Mouse (Mus musculus): ENCODE results near the gene Bnipl.

The Bnipl gene

DNA sequence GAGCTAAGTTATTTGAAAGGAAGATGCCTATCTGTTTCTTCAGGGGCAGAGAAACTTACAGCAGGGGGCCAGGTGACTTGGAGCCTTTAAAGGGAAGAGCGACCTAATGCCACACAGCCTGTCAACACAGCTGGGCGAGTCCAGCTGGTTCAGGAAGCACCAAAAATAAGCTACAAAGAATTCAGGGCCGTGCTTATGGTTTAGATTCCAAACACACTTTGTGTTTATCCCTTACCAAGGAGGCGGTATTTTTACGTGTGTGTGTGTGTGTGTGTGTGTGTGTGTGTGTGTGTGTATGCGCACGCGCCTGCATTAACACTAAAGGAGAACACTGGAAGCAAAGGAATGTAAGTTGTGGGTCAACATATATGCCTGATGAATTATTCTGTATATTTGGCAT, 29.8 kb upstream of the Bnipl start:
- in situ Hi-C loops (cut with MboI, MseI): no loop called here

DNA sequence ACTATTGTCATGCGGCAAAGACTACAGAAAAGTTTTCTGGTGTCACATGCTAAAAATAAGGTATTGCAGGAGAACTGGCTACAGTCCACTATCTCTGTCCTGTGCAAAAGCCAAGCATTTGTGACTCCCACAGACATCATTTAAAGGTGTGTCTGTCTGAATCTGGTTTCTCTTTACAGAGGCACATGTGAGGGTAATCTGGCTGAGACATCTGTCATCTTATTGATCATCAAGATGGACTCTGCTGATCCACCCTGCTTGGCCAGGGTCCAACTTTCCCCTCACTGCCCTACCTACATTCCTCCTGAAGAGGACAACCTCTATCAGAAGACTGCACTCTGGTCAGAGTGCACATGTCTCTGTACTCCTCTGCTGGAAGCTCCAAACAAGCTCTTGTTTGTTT, 26.2 kb upstream of the Bnipl start:
- in situ Hi-C loops (cut with MboI, MseI): no loop called here

- in situ Hi-C loops (cut with MboI, MseI): no loop called here
Observed at GRCm38 (mm10) chr3:95276428-95276934, 25.5 kb upstream of the Bnipl start.

- in situ Hi-C loops (cut with MboI, MseI): no loop called here
Observed at GRCm38 (mm10) chr3:95275161-95275560, 24.2 kb upstream of the Bnipl start.

DNA sequence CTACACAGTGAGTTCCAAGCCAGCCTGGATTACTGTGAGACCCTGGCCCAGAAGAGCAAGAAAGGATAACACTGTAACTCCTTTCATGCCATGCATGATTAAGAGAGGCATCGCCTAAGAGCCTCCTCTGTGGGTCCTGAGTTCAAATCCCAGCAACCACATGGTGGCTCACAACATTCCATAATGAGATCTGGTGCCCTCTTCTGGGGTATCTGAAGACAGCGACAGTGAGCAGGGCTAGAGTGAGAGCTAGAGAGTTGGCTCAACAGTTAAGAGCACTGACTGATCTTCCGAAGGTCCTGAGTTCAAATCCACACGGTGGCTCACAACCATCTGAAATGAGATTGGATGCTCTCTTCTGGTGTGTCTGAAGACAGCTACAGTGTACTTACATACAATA, 23.5 kb upstream of the Bnipl start:
- in situ Hi-C loops (cut with MboI, MseI): no loop called here

- in situ Hi-C loops (cut with MboI, MseI): no loop called here
Observed at GRCm38 (mm10) chr3:95273471-95273870, 22.5 kb upstream of the Bnipl start.

- in situ Hi-C loops (cut with MboI, MseI): no loop called here
Observed at GRCm38 (mm10) chr3:95270766-95271364, 19.9 kb upstream of the Bnipl start.

DNA sequence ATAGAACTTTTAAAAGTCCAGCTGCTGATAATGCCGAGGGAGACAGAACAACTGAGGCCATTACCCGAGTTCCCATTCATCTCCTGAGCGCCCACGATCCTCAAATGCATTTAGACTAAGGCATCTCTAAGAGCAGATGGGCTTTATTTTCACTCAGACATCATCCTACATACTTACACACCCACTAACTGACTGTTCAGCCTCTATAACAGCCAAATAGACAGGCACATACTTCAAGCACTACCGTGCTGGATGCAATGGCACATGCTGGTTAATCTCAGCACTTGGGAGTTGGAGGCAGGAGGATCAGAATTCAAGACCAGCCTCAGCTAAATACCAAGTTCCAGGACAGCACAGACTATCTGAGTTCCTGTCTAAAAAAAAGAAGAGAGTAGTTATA, 18.8 kb upstream of the Bnipl start:
- in situ Hi-C loops (cut with MboI, MseI): loop anchor here (10.0 kb wide), 1 partner anchor 125 kb away; the partner anchor contains the start of gene Tnfaip8l2

DNA sequence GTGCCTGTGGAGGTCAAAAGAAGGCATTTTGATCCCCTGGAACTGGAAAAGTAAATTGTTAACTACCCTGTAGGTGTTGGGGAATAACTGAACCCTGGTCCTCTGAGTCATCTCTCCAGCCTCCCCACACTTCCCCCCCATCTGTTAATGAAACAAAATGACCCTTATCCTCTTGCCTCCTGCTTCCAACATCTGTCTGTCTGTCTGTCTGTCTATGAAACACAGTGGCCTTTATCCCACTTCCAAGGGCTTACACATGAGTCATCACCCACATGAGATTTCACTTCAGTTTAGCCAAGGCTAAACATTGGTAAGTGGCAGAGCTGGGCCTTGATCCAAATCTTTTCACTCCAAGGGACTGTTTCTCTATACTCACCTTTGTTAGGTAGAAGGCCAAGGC, 16.9 kb upstream of the Bnipl start:
- in situ Hi-C loops (cut with MboI, MseI): loop anchor here (10.0 kb wide), 1 partner anchor 123 kb away; the partner anchor contains the start of gene Tnfaip8l2

DNA sequence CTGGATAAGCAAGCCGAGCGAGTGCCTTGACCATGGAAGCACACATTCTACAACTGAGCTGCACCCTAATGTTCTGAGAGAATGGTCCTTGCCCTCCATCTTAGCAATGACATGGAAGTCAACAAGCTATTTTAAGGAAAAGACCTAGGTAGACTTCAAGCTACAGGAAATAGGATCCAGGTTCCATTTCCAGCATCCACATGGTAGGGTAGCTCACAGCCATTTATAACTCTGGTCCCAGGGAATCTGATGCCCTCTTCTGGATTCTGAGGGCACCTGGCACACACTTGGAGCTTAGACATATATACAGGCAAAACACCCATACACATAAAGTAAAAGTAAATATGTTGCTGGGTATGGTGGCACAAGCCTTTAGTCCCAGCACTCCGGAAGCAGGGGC, 15.1 kb upstream of the Bnipl start:
- in situ Hi-C loops (cut with MboI, MseI): loop anchor here (10.0 kb wide), 1 partner anchor 121 kb away; the partner anchor contains the start of gene Tnfaip8l2

DNA sequence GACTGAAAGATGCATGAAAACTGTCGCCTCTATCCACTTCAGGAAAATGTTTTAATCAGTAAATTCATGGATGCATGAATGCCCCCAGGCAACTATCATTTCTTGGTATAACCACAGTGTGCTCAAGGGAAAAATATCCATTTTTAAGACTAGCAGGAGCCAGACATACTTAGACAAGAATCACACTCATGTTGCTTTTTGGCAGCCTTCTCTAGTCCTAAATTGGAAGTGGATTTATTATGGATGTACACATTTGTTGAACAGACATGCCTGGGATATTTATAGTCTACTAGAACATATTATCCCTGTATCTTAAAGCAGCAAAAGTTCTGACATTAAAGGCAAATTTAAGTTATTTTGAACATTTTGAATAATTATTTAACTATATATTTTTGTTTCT, 13.7 kb upstream of the Bnipl start:
- in situ Hi-C loops (cut with MboI, MseI): loop anchor here (10.0 kb wide), 1 partner anchor 120 kb away; the partner anchor contains the start of gene Tnfaip8l2

DNA sequence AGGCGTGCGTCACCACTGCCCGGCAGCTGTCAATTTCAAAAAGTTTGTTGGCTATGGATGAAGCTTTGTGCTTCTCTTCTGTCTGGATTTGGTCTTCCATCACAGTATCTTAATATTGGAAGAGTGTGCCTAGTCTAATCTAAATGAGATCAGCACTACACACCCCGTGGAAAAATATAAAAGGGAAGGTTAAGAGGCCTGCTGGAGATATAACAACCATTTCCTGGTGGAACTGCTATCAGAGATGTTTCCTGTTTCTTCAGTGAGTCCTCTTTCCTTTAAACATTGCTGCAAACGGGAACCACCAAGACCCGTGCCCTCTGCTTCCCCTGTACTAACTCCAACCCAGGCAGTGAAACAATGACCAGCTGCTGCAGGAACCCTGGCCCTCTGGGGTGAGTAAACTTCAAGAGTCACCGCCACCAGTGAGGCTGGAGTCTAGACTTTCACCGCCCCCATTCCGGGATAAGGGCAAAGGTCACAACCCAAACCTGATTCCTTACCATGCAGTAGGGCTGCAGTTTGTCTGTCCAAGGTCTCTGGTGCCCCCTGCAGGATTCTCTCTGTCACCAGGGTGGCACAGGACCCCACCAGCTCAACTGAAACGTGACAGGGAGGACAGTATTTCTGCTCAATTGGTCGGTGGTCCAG, 12.2 kb upstream of the Bnipl start:
- in situ Hi-C loops (cut with MboI, MseI): loop anchor here (10.0 kb wide), 1 partner anchor 118 kb away; the partner anchor contains the start of gene Tnfaip8l2

DNA sequence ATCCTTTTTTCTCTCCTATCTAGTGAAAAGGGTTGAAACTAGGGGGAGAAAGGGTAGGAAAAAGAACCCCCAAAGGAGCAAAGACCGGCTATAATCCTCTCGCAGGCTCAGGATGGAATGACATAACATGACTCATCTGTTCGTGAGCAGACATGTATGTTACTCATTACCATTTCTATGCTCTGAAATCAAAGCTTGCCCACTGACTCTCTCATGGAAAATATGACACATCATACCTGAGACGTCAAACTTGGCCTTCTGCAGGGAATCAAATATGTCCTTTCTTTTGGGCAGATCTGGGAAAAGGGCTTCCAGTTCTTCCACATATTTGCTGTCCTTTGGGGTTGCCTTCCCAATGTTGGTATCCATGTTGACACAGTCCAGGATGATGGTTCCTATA, 11.0 kb upstream of the Bnipl start:
- in situ Hi-C loops (cut with MboI, MseI): loop anchor here (10.0 kb wide), 1 partner anchor 117 kb away; the partner anchor contains the start of gene Tnfaip8l2

- in situ Hi-C loops (cut with MboI, MseI): no loop called here
Observed at GRCm38 (mm10) chr3:95256931-95257330, 5.9 kb upstream of the Bnipl start.

GRCm38 (mm10) chr3:95250361-95250760, 632 bp downstream of the Bnipl start:
- in situ Hi-C loops (cut with MboI, MseI): no loop called here

DNA sequence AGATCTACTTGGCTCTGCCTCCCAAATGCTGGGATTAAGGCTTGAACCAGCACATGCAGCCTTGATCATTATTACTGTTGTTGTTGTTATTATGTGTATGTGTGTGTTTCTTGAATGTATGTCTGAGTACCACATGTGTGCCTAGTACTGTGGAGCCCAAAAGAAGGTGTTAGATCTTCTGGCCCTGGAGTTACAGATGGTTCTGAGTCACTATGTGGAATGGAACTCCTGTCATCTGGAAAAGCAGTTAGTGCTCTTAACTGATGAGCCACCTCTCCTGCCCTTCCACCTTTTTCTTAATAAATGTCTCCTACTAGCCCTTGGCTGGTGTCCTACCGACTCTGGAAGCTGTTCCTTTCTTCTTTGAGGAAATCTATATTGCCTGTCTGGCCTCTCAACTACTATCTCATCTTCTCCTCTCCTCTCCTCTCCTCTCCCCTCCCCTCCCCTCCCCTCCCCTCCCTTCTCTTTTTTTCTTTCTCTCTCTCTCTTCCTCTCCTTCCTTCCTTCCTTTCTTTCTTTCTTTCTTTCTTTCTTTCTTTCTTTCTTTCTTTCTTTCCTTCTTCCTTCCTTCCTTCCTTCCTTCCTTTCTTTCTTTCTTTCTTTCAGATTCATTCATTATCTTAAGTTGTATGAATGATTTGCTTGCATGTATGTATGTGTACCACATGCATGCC, 3.2 kb downstream of the Bnipl start:
- in situ Hi-C loops (cut with MboI, MseI): no loop called here

DNA sequence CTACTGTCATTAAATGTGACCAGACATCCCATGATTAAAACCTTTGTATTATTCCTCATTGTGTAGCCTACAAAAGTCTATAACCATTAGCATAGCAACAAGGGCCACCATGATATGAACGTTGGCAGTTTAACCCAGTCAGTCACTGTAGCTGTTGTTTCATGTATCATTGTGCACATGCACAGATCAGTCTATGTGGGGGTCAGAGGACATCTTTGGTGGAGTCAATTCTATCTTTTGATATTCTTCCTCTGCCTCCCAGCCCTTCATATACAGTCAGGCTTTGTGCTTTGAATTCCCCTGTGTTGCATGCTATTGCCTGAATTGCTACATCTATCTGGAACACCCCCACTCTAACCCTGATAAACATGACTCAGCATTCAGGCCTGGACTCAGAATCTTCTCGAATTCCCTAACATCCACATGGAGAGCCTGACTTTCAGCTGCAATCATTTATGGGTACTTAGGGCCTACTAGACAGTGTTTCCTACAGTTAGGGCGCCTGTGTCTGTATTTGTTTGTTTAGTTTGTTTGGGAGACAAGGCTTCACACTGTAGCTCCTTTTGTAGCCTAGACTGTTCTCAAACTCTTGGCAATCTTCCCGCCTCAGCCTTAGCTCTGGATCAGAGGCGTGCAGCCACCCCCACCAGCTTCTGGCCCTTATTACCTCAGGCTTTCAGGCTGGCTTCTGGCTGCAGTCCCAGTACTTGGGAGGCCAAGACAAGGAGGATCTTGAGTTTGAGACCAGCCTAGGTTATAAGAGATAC, 4.3 kb downstream of the Bnipl start:
- in situ Hi-C loops (cut with MboI, MseI): no loop called here

- in situ Hi-C loops (cut with MboI, MseI): no loop called here
Observed at GRCm38 (mm10) chr3:95243086-95243485, 7.9 kb downstream of the Bnipl start.

DNA sequence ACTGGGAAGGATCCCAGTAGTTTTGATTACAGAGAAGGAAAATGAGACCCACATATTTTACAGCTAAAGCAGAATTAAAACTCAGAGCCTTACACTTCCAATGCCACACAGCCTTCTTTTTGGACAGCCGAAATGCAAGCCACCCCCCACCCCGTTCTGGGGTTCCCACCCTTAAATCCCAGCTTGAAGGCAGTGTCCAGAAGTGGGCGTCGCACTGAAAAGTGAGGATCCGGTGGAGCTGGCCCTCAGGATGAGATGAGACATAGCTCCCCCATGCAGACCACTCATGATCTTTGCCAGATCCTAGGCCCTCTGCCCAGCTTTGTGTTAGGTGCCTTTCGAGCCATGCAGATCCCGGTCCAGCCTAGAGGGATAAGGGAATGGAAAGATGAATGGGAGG, 9.5 kb downstream of the Bnipl start, which contains the start of gene Gm128:
Gene Gm128, minus strand, starts transcription at position 101 of the 400 bp plus-strand sequence.
- in situ Hi-C loops (cut with MboI, MseI): no loop called here

GRCm38 (mm10) chr3:95240900-95241299, 10.1 kb downstream of the Bnipl start:
- in situ Hi-C loops (cut with MboI, MseI): no loop called here

DNA sequence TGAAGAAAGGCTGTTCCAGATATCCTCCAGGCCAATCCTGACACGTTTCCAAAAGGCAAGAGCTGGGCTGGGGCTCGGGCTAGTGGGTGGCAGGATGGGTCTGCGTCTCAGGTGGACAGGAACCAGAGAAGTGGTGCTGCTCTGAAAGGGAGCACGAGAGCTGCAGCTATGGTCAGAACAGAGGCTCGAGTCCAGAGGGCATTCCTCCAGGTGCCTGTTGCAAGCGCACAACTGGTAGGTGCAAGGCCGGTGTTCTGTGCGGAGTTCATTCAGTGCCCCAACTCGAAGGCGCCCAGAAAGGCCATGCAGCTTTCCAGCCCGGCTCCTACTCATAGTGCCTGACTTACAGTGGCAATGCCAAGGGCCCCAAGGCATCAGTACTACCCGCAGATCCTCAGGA, 11.0 kb downstream of the Bnipl start:
- in situ Hi-C loops (cut with MboI, MseI): no loop called here

DNA sequence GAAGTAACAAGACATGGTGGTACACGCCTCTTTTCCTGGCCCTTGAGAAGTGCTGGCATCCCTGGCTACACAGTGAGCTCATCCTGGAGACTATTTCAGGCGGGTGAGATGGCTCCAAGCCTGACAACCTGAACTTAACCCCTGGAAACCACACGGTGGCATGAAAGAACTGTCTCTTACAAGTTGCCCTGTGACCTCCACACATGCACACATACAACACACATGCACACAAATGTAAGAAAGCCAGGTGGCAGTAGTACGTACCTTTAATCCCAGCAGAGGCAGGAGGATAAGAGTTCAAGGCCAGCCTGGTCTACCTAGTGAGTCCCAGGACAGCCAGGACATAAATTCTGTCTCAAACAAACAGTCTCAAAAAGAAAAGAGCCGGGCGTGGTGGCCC, 12.0 kb downstream of the Bnipl start:
- in situ Hi-C loops (cut with MboI, MseI): no loop called here
